Mouse (Mus musculus) forebrain, postnatal 0 days (tissue): ENCODE data around the gene Trp73. TPM values are rescaled to one million over a fixed set of nuclear protein-coding genes. Genes with fewer than 3 reads are reported as not detected.

ENCODE experiments used
- ATAC-seq: fragments of 200-750 bp; cut with Nextera tagmentation; 2 replicates; pipeline ENCODE4 v1.8.0; 2017; ENCODE audit warnings: mild to moderate bottlenecking, moderate library complexity
- DNase-seq: peaks from one replicate; pipeline ENCODE4 v3.0.0-alpha.2; 2015
- H3K27ac ChIP-seq: fragments of 300-500 bp; sonication (generic); 2 replicates; pipeline ENCODE4 v1.5.1; 2014; ENCODE audit warnings: low read depth, mild to moderate bottlenecking, antibody characterized with exemption, low read length, moderate library complexity, mixed read lengths
- H3K27me3 ChIP-seq: fragments of 300-500 bp; sonication (generic); 2 replicates; pipeline ENCODE4 v1.6.1; 2014; ENCODE audit warnings: mild to moderate bottlenecking, low read length, mixed read lengths; ENCODE audit not compliant: insufficient read depth
- H3K36me3 ChIP-seq: fragments of 300-500 bp; sonication (generic); 2 replicates; pipeline ENCODE4 v1.6.1; 2014; ENCODE audit warnings: mild to moderate bottlenecking, moderate library complexity; ENCODE audit not compliant: insufficient read depth
- H3K4me1 ChIP-seq: fragments of 300-500 bp; sonication (generic); 2 replicates; pipeline ENCODE4 v1.6.1; 2014; ENCODE audit warnings: antibody characterized with exemption; ENCODE audit not compliant: insufficient read depth
- H3K4me2 ChIP-seq: fragments of 300-500 bp; sonication (generic); 2 replicates; pipeline ENCODE4 v1.6.1; 2014; ENCODE audit warnings: low read depth, mild to moderate bottlenecking, moderate library complexity
- H3K4me3 ChIP-seq: fragments of 300-500 bp; sonication (generic); 2 replicates; pipeline ENCODE4 v1.5.1; 2014; ENCODE audit warnings: low read depth, low read length, mixed read lengths
- H3K9ac ChIP-seq: fragments of 300-500 bp; sonication (generic); 2 replicates; pipeline ENCODE4 v1.6.1; 2014; ENCODE audit warnings: mild to moderate bottlenecking
- H3K9me3 ChIP-seq: fragments of 300-500 bp; sonication (generic); 2 replicates; pipeline ENCODE4 v1.6.1; 2016; ENCODE audit warnings: low read length
- CTCF ChIP-seq: sonication (generic); IDR thresholded peaks from 2 replicates; pipeline ENCODE4 v1.5.1; 2016; ENCODE audit warnings: antibody characterized with exemption, control low read depth, low read depth
- WGBS: fragments of 180-500 bp; shearing (Covaris S2); extraction: QIAGEN DNeasy Blood & Tissue Kit; methylation state at CpG from one replicate; pipeline ENCODE4 v1.1.7; 2014; 5-methylcytosine and 5-hydroxymethylcytosine counted together
- polyA plus RNA-seq: library from polyadenylated mRNA; unstranded; fragments of >200 nt; fragmentation: Nextera tagmentation; extraction: Ambion mirVana; gene quantifications from 2 replicates; pipeline ENCODE4 v1.2.1, GENCODE M21; 2015
- total RNA-seq: library from RNA; depleted of rRNA; stranded (reverse); fragments of >200 nt; gene quantifications from 2 replicates; pipeline ENCODE4 v1.2.3, GENCODE M21; 2014; rRNA removed

Trp73 gene
- total RNA-seq, result 2.2 and 3.9 TPM in 2 replicates
- 3.5 and 4.1 TPM in 2 replicates for polyA plus RNA-seq

- Histone ChIP-seq H3K9me3 (no peaks in the 10 kb centered on the region), H3K4me2 (peak within 1 kb of the TSS; percentile 81), H3K4me3 (peak within 1 kb of the TSS; percentile 38), H3K9ac (peak within 1 kb of the TSS; percentile 33), H3K4me1 (0 out of 2 replicates have a peak, but pooled peaks cover 14% of the 10 kb centered on the region), H3K27me3 (peaks cover 46% of the 10 kb centered on the region), H3K27ac (no peak within 1 kb of the TSS), H3K36me3 (no peaks in the 10 kb centered on the region)
- ATAC-seq (no peak), DNase-seq (no peak)
- no peak for TF ChIP-seq CTCF
- 0% methylated on average over 4 of the region's 4 CpGs for WGBS
Measured at GRCm38 (mm10) chr4:154140182-154140212, at the start of gene Trp73. Gene Trp73, minus strand, starts transcription at chr4:154140208.

GRCm38 (mm10) chr4:154188948-154189347, 48.9 kb upstream of the Trp73 start:
- no peak for ATAC-seq

GRCm38 (mm10) chr4:154186002-154186537, 46.1 kb upstream of the Trp73 start:
- Histone ChIP-seq H3K4me3 (no peak overlapping the region), H3K36me3 (no peaks in the 10 kb centered on the region), H3K9ac (no peak overlapping the region), H3K27me3 (no peaks in the 10 kb centered on the region), H3K9me3 (no peaks in the 10 kb centered on the region), H3K4me1 (no peaks in the 10 kb centered on the region), H3K4me2 (no peak overlapping the region), H3K27ac (no peak overlapping the region)
- 81% methylated on average over 11 of the region's 11 CpGs for WGBS
- no peak for DNase-seq
- no peak for ATAC-seq
- TF ChIP-seq CTCF, result no peak

More at GRCm38 (mm10) chr4:154188948-154189347, 48.9 kb upstream of the Trp73 start:
- H3K4me3 ChIP-seq, result no peak overlapping the region
- H3K9ac ChIP-seq, result no peak overlapping the region
- 76% methylated on average over 8 of the region's 8 CpGs for WGBS
- DNase-seq, result no peak
- H3K27ac ChIP-seq, result no peak overlapping the region
- H3K27me3 ChIP-seq, result no peaks in the 10 kb centered on the region
- no peaks in the 10 kb centered on the region for H3K9me3 ChIP-seq
- H3K4me1 ChIP-seq, result no peaks in the 10 kb centered on the region
- no peak overlapping the region for H3K4me2 ChIP-seq
- no peak for TF ChIP-seq CTCF
- no peaks in the 10 kb centered on the region for H3K36me3 ChIP-seq

- DNase-seq (no peak), ATAC-seq (no peak)
- WGBS, result 80% methylated on average over 5 of the region's 5 CpGs
- H3K27me3 ChIP-seq, result no peaks in the 10 kb centered on the region
- H3K36me3 ChIP-seq, result no peaks in the 10 kb centered on the region
- H3K4me3 ChIP-seq, result no peak overlapping the region
- H3K4me2 ChIP-seq, result no peak overlapping the region
- no peaks in the 10 kb centered on the region for H3K9me3 ChIP-seq
- no peak overlapping the region for H3K27ac ChIP-seq
- H3K9ac ChIP-seq, result no peak overlapping the region
- no peak for TF ChIP-seq CTCF
- no peaks in the 10 kb centered on the region for H3K4me1 ChIP-seq
Measured at GRCm38 (mm10) chr4:154185001-154185400, 45.0 kb upstream of the Trp73 start.

- no peak for DNase-seq
- Histone ChIP-seq H3K27me3 (no peaks in the 10 kb centered on the region), H3K4me2 (no peak overlapping the region), H3K9me3 (no peaks in the 10 kb centered on the region), H3K4me1 (no peaks in the 10 kb centered on the region), H3K4me3 (no peak overlapping the region), H3K9ac (no peak overlapping the region), H3K36me3 (no peaks in the 10 kb centered on the region), H3K27ac (no peak overlapping the region)
- ATAC-seq, result no peak
- 67% methylated on average over 5 of the region's 5 CpGs for WGBS
- no peak for TF ChIP-seq CTCF
Measured at GRCm38 (mm10) chr4:154183566-154183965, 43.6 kb upstream of the Trp73 start.

- ATAC-seq (no peak), DNase-seq (no peak)
- 86% methylated on average over 7 of the region's 7 CpGs for WGBS
- H3K4me1 ChIP-seq, result no peaks in the 10 kb centered on the region
- TF ChIP-seq CTCF, result no peak
- no peak overlapping the region for H3K27ac ChIP-seq
- no peaks in the 10 kb centered on the region for H3K9me3 ChIP-seq
- H3K27me3 ChIP-seq, result no peaks in the 10 kb centered on the region
- no peak overlapping the region for H3K9ac ChIP-seq
- H3K36me3 ChIP-seq, result no peaks in the 10 kb centered on the region
- no peak overlapping the region for H3K4me3 ChIP-seq
- H3K4me2 ChIP-seq, result no peak overlapping the region
Measured at GRCm38 (mm10) chr4:154181001-154181400, 41.0 kb upstream of the Trp73 start.

- no peaks in the 10 kb centered on the region for H3K9me3 ChIP-seq
- H3K36me3 ChIP-seq, result no peaks in the 10 kb centered on the region
- no peak for TF ChIP-seq CTCF
- no peak for ATAC-seq
- no peak overlapping the region for H3K27ac ChIP-seq
- WGBS, result 80% methylated on average over 8 of the region's 8 CpGs
- peaks cover 3% of the 10 kb centered on the region for H3K27me3 ChIP-seq
- no peak overlapping the region for H3K9ac ChIP-seq
- DNase-seq, result no peak
- no peak overlapping the region for H3K4me2 ChIP-seq
- H3K4me3 ChIP-seq, result no peak overlapping the region
- H3K4me1 ChIP-seq, result no peaks in the 10 kb centered on the region
Measured at GRCm38 (mm10) chr4:154177257-154177656, 37.2 kb upstream of the Trp73 start.
